Comparison of ENCODE assay signal across 17 mouse cellular contexts in the genomic region with DNA sequence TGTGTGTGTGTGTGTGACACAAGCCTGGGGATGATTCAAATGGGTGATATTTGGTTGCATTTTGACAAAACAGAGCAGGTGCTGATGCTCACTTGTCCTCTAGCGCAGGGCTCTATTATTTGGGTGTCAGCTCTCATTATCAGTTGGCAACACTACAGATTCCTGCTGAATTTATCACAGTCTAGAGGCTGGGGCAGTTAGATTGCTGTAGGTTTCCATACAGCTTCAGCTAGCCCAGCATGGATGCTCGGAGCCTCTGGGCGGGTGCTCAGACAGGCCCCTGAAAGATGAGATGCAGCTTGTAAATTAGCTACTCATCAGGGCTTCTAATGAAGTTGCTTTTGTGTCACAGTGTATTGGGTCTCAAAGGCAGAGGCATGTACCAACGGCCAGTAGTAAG. TPM values are rescaled to one million over a fixed set of nuclear protein-coding genes. Genes with fewer than 3 reads are reported as not detected.
"Had no signal": no experiment of that assay in that cellular context is flagged by ENCODE, and none has a peak within 500 bp of the region (broad histone marks: within the 10 kb centered on the region; RNA-seq: fewer than 3 reads in every experiment).

No protein-coding gene starts in this region.

- H3K27me3 ChIP-seq: intestine, embryonic 15.5 days; midbrain, embryonic 13.5 days; neural tube, embryonic 12.5 days had no signal

- H3K4me2 ChIP-seq: intestine, embryonic 15.5 days; midbrain, embryonic 13.5 days; neural tube, embryonic 12.5 days had no signal

- H3K27ac ChIP-seq: intestine, embryonic 15.5 days; layer of hippocampus, adult 2 months; limb, embryonic 10.5 days; liver, embryonic 14.5 days; midbrain, embryonic 13.5 days; neural tube, embryonic 12.5 days had no signal

- H3K9me3 ChIP-seq: intestine, embryonic 15.5 days; limb, embryonic 10.5 days; midbrain, embryonic 13.5 days; neural tube, embryonic 12.5 days had no signal

- ATAC-seq: intestine, embryonic 15.5 days; lung, postnatal 0 days; midbrain, embryonic 13.5 days had no signal

- DNase-seq: kidney, adult 18-20 months; kidney, postnatal 10 days; kidney, postnatal 4 days; lung, adult 2 months; lung, postnatal 4 days; right cerebral cortex, adult 18-20 months; right cerebral cortex, postnatal 25 days; thymus, postnatal 36 days had no signal

- H3K4me3 ChIP-seq: intestine, embryonic 15.5 days; layer of hippocampus, adult 2 months; limb, embryonic 10.5 days; megakaryocyte, embryonic 14.5 days; midbrain, embryonic 13.5 days; myocyte; neural tube, embryonic 12.5 days had no signal

- H3K4me1 ChIP-seq: intestine, embryonic 15.5 days; limb, embryonic 10.5 days; megakaryocyte, embryonic 14.5 days; neural tube, embryonic 12.5 days had no signal

- H3K9ac ChIP-seq: intestine, embryonic 15.5 days; liver, embryonic 14.5 days; midbrain, embryonic 13.5 days; neural tube, embryonic 12.5 days had no signal

- H3K36me3 ChIP-seq: intestine, embryonic 15.5 days; limb, embryonic 10.5 days; midbrain, embryonic 13.5 days; neural tube, embryonic 12.5 days had no signal

RNA-seq across cellular contexts. Expression of gene Gpa33, which starts 37.4 kb away (rescaled TPM):
- polyA plus RNA-seq: midbrain, embryonic 13.5 days had no signal
